Mouse (Mus musculus) stomach, embryonic 15.5 days (tissue): ENCODE results near the gene Parvb. TPM values are rescaled to one million over a fixed set of nuclear protein-coding genes. Genes with fewer than 3 reads are reported as not detected.

Experiments
- ATAC-seq: fragments of 200-750 bp; cut with Nextera tagmentation; 2 replicates; pipeline ENCODE4 v1.8.0; 2017; ENCODE audit warnings: low read depth, moderate number of reproducible peaks, moderate TSS enrichment; ENCODE audit not compliant: insufficient read depth, low FRiP score
- H3K27ac ChIP-seq: fragments of 300-500 bp; sonication (generic); 2 replicates; pipeline ENCODE4 v1.5.1; 2015; ENCODE audit warnings: mild to moderate bottlenecking, inconsistent platforms
- H3K27me3 ChIP-seq: fragments of 300-500 bp; sonication (generic); replicated peaks from 2 replicates; pipeline ENCODE4 v1.6.1; 2015; ENCODE audit warnings: inconsistent platforms
- H3K36me3 ChIP-seq: fragments of 300-500 bp; sonication (generic); 2 replicates; pipeline ENCODE4 v1.6.1; 2015; ENCODE audit warnings: inconsistent platforms
- H3K4me1 ChIP-seq: fragments of 300-500 bp; sonication (generic); 2 replicates; pipeline ENCODE4 v1.6.1; 2015; ENCODE audit warnings: inconsistent platforms
- H3K4me2 ChIP-seq: fragments of 300-500 bp; sonication (generic); 2 replicates; pipeline ENCODE4 v1.6.1; 2015; ENCODE audit warnings: mild to moderate bottlenecking, inconsistent platforms
- H3K4me3 ChIP-seq: fragments of 300-500 bp; sonication (generic); replicated peaks from 2 replicates; pipeline ENCODE4 v1.5.1; 2015; ENCODE audit warnings: inconsistent platforms
- H3K9ac ChIP-seq: fragments of 300-500 bp; sonication (generic); 2 replicates; pipeline ENCODE4 v1.6.1; 2015; ENCODE audit warnings: inconsistent platforms
- H3K9me3 ChIP-seq: fragments of 300-500 bp; sonication (generic); 2 replicates; pipeline ENCODE4 v1.6.1; 2016; ENCODE audit warnings: inconsistent platforms
- WGBS: fragments of 180-500 bp; shearing (Covaris S2); methylation state at CpG from one replicate; pipeline ENCODE4 v1.1.7; 2015; 5-methylcytosine and 5-hydroxymethylcytosine counted together
- polyA plus RNA-seq: library from polyadenylated mRNA; unstranded; fragments of >200 nt; fragmentation: Nextera tagmentation; extraction: Ambion mirVana; gene quantifications from 2 replicates; pipeline ENCODE4 v1.2.1, GENCODE M21; 2015

The Parvb gene
- polyA plus RNA-seq, 1 experiment from 2014 or later: 3.6 TPM

- Histone ChIP-seq H3K27me3 (no peaks in the 10 kb centered on the region), H3K36me3 (no peaks in the 10 kb centered on the region), H3K4me2 (peak overlapping the region; percentile 37), H3K9ac (no peak overlapping the region), H3K4me3 (0 out of 2 replicates have a peak overlapping the region, but pooled peaks have one; percentile 3), H3K4me1 (peaks cover 12% of the 10 kb centered on the region), H3K9me3 (no peaks in the 10 kb centered on the region), H3K27ac (no peak overlapping the region)
- WGBS: 15% methylated on average over 16 of the region's 16 CpGs
- ATAC-seq: peak; percentile 53; the same call in 1 of the 2 replicates
Measured at GRCm38 (mm10) chr15:84238991-84239401, 7.2 kb downstream of the Parvb start.

- WGBS: 46% methylated on average over 7 of the region's 7 CpGs
- Histone ChIP-seq H3K36me3 (no peaks in the 10 kb centered on the region), H3K27me3 (no peaks in the 10 kb centered on the region), H3K4me3 (no peak overlapping the region), H3K27ac (no peak overlapping the region), H3K4me1 (peaks cover 12% of the 10 kb centered on the region), H3K9me3 (no peaks in the 10 kb centered on the region), H3K4me2 (no peak overlapping the region), H3K9ac (no peak overlapping the region)
- ATAC-seq: no peak
Measured at GRCm38 (mm10) chr15:84241520-84241919, 9.7 kb downstream of the Parvb start.

GRCm38 (mm10) chr15:84245104-84245503 lies 13.3 kb downstream of the Parvb start:
- no peak overlapping the region for H3K4me3 ChIP-seq
- no peak for ATAC-seq
- WGBS: 84% methylated on average over 7 of the region's 7 CpGs

GRCm38 (mm10) chr15:84246195-84246594 lies 14.4 kb downstream of the Parvb start:
- Histone ChIP-seq H3K4me1 (peaks cover 3% of the 10 kb centered on the region; the same call in 1 of the 2 replicates), H3K4me2 (no peak overlapping the region), H3K27me3 (no peaks in the 10 kb centered on the region), H3K36me3 (no peaks in the 10 kb centered on the region), H3K27ac (no peak overlapping the region), H3K4me3 (no peak overlapping the region), H3K9ac (no peak overlapping the region), H3K9me3 (no peaks in the 10 kb centered on the region)
- no peak for ATAC-seq
- 83% methylated on average over 6 of the region's 6 CpGs for WGBS

More at GRCm38 (mm10) chr15:84245104-84245503, 13.3 kb downstream of the Parvb start:
- Histone ChIP-seq H3K27me3 (no peaks in the 10 kb centered on the region), H3K36me3 (no peaks in the 10 kb centered on the region), H3K27ac (no peak overlapping the region), H3K4me2 (no peak overlapping the region), H3K4me1 (no peaks in the 10 kb centered on the region), H3K9me3 (no peaks in the 10 kb centered on the region), H3K9ac (no peak overlapping the region)

- WGBS: 92% methylated on average over 3 of the region's 3 CpGs
- no peak overlapping the region for H3K27ac ChIP-seq
- no peaks in the 10 kb centered on the region for H3K9me3 ChIP-seq
- no peaks in the 10 kb centered on the region for H3K36me3 ChIP-seq
- no peak for ATAC-seq
- H3K4me1 ChIP-seq: peaks cover 3% of the 10 kb centered on the region; the same call in 1 of the 2 replicates
- no peak overlapping the region for H3K4me3 ChIP-seq
- H3K27me3 ChIP-seq: no peaks in the 10 kb centered on the region
- no peak overlapping the region for H3K4me2 ChIP-seq
- H3K9ac ChIP-seq: no peak overlapping the region
Measured at GRCm38 (mm10) chr15:84247309-84247708, 15.5 kb downstream of the Parvb start.

- H3K4me1 ChIP-seq: peaks cover 10% of the 10 kb centered on the region; the same call in 1 of the 2 replicates
- ATAC-seq: no peak
Measured at GRCm38 (mm10) chr15:84251227-84251626, 19.4 kb downstream of the Parvb start.

GRCm38 (mm10) chr15:84252645-84253044 lies 20.8 kb downstream of the Parvb start:
- H3K27ac ChIP-seq: no peak overlapping the region
- WGBS: 93% methylated on average over 7 of the region's 7 CpGs
- no peaks in the 10 kb centered on the region for H3K36me3 ChIP-seq
- H3K27me3 ChIP-seq: no peaks in the 10 kb centered on the region
- no peak for ATAC-seq
- no peak overlapping the region for H3K9ac ChIP-seq
- no peaks in the 10 kb centered on the region for H3K9me3 ChIP-seq
- H3K4me2 ChIP-seq: no peak overlapping the region
- H3K4me1 ChIP-seq: peaks cover 10% of the 10 kb centered on the region; the same call in 1 of the 2 replicates
- no peak overlapping the region for H3K4me3 ChIP-seq

More at GRCm38 (mm10) chr15:84251227-84251626, 19.4 kb downstream of the Parvb start:
- 48% methylated on average over 13 of the region's 13 CpGs for WGBS
- Histone ChIP-seq H3K27ac (no peak overlapping the region), H3K4me3 (no peak overlapping the region), H3K9ac (no peak overlapping the region), H3K9me3 (no peaks in the 10 kb centered on the region), H3K4me2 (no peak overlapping the region), H3K36me3 (no peaks in the 10 kb centered on the region), H3K27me3 (no peaks in the 10 kb centered on the region)

- H3K27me3 ChIP-seq: no peaks in the 10 kb centered on the region
- no peak for ATAC-seq
- no peak overlapping the region for H3K4me3 ChIP-seq
- no peak overlapping the region for H3K27ac ChIP-seq
- 50% methylated on average over 11 of the region's 11 CpGs for WGBS
- H3K36me3 ChIP-seq: no peaks in the 10 kb centered on the region
- H3K9me3 ChIP-seq: no peaks in the 10 kb centered on the region
- no peak overlapping the region for H3K9ac ChIP-seq
- H3K4me2 ChIP-seq: no peak overlapping the region
- H3K4me1 ChIP-seq: peaks cover 10% of the 10 kb centered on the region; the same call in 1 of the 2 replicates
Measured at GRCm38 (mm10) chr15:84253757-84254156, 21.9 kb downstream of the Parvb start.

- no peak for ATAC-seq
- Histone ChIP-seq H3K36me3 (no peaks in the 10 kb centered on the region), H3K4me3 (no peak overlapping the region), H3K4me1 (peaks cover 10% of the 10 kb centered on the region; the same call in 1 of the 2 replicates), H3K27me3 (no peaks in the 10 kb centered on the region), H3K9me3 (no peaks in the 10 kb centered on the region), H3K4me2 (no peak overlapping the region), H3K27ac (no peak overlapping the region), H3K9ac (no peak overlapping the region)
- WGBS: 62% methylated on average over 8 of the region's 8 CpGs
Measured at GRCm38 (mm10) chr15:84254387-84254786, 22.5 kb downstream of the Parvb start.

GRCm38 (mm10) chr15:84256254-84256850 lies 24.5 kb downstream of the Parvb start:
- Histone ChIP-seq H3K27me3 (no peaks in the 10 kb centered on the region), H3K4me1 (peaks cover 7% of the 10 kb centered on the region; the same call in 1 of the 2 replicates), H3K36me3 (no peaks in the 10 kb centered on the region), H3K4me2 (no peak overlapping the region), H3K9me3 (no peaks in the 10 kb centered on the region), H3K27ac (no peak overlapping the region), H3K9ac (no peak overlapping the region), H3K4me3 (no peak overlapping the region)
- WGBS: 70% methylated on average over 12 of the region's 12 CpGs
- no peak for ATAC-seq

- Histone ChIP-seq H3K36me3 (no peaks in the 10 kb centered on the region), H3K4me2 (no peak overlapping the region), H3K4me1 (0 out of 2 replicates have a peak, but pooled peaks cover 7% of the 10 kb centered on the region), H3K9me3 (no peaks in the 10 kb centered on the region), H3K27me3 (no peaks in the 10 kb centered on the region), H3K9ac (no peak overlapping the region), H3K4me3 (no peak overlapping the region), H3K27ac (no peak overlapping the region)
- no peak for ATAC-seq
- 79% methylated on average over 5 of the region's 5 CpGs for WGBS
Measured at GRCm38 (mm10) chr15:84256864-84257263, 25.0 kb downstream of the Parvb start.

GRCm38 (mm10) chr15:84258602-84259355 lies 26.9 kb downstream of the Parvb start:
- Histone ChIP-seq H3K9me3 (no peaks in the 10 kb centered on the region), H3K27ac (no peak overlapping the region), H3K36me3 (no peaks in the 10 kb centered on the region), H3K27me3 (no peaks in the 10 kb centered on the region), H3K4me3 (no peak overlapping the region), H3K9ac (no peak overlapping the region), H3K4me1 (0 out of 2 replicates have a peak, but pooled peaks cover 3% of the 10 kb centered on the region), H3K4me2 (no peak overlapping the region)
- WGBS: 78% methylated on average over 9 of the region's 9 CpGs
- ATAC-seq: no peak
